Mouse (Mus musculus) stomach, postnatal 0 days (tissue): ENCODE measurements at regions not wholly inside any gene's neighbourhood (a gene's known extent, or its start where the extent isn't known, plus 50 kb on each side); places are given as distances from the start of the nearest gene placed in this dataset.

Experiments used
- CTCF ChIP-seq: IDR thresholded peaks from 2 replicates; pipeline ENCODE4 v1.5.1; 2016; ENCODE audit warnings: antibody characterized with exemption, low read depth, mild to moderate bottlenecking, moderate library complexity
- EP300 ChIP-seq: optimal IDR thresholded peaks from 2 replicates; pipeline ENCODE3; 2016; ENCODE audit warnings: antibody characterized with exemption

DNA sequence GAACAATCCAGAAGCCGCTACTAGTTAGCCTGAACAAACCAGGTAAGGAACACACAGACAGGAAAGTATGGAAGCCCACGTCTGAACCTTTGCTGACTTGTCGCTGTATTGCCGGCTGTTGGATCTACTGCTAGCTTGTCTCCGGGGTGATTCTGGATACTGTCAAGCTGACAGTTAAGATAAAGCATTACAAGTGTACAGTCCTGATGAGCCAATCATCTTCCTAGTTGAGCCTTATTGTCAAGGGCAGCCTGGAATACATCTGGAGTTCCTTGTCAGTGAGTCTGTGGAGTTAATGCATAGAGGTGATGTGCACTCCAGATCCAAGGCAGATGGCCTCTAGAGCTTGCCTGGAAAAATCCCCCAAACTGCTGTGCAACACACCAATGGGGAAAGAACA is 157.8 kb upstream of the Dynlrb2 start:
- TF ChIP-seq CTCF (no peak), EP300 (no peak)
